Mouse (Mus musculus): ENCODE measurements around the gene Gm17428.
"Not testable (repeated sequence)": the region's sequence is repeated elsewhere in the genome, so short reads cannot be mapped to it uniquely, and the experiment has no call there.

Gene Gm17428

GRCm38 (mm10) chr14:54976633-54977032 is at the start of gene Gm17428:
TSS of gene Gm17428 (plus strand) at chr14:54976933.
- DNase-seq (ENCODE audit: extremely low read depth, low read depth, low spot score), result no peak

GRCm38 (mm10) chr14:54927296-54927695 is 49.4 kb upstream of the Gm17428 start:
- DNase-seq (ENCODE audit: extremely low read depth, low read depth, low spot score), result peak; percentile 81

- DNase-seq (ENCODE audit: extremely low read depth, low read depth, low spot score), result peak; percentile 54
Measured at GRCm38 (mm10) chr14:54929801-54930200, 46.9 kb upstream of the Gm17428 start.

GRCm38 (mm10) chr14:54930431-54930830 is 46.3 kb upstream of the Gm17428 start:
- DNase-seq (ENCODE audit: extremely low read depth, low read depth, low spot score), result peak; percentile 64

- no peak for DNase-seq (ENCODE audit: extremely low read depth, low read depth, low spot score)
Measured at GRCm38 (mm10) chr14:54932645-54933150, 44.0 kb upstream of the Gm17428 start, which contains the start of gene Il25. TSS of gene Il25 (plus strand) at chr14:54932695.

- no peak for DNase-seq (ENCODE audit: extremely low read depth, low read depth, low spot score)
Measured at GRCm38 (mm10) chr14:54935904-54936830, 40.6 kb upstream of the Gm17428 start, which contains the start of gene Cmtm5. TSS of gene Cmtm5 (plus strand) at chr14:54936261.

GRCm38 (mm10) chr14:54936831-54937160 is 39.9 kb upstream of the Gm17428 start:
- DNase-seq (ENCODE audit: extremely low read depth, low read depth, low spot score), result no peak

GRCm38 (mm10) chr14:54937361-54938182 is 39.2 kb upstream of the Gm17428 start:
- DNase-seq (ENCODE audit: extremely low read depth, low read depth, low spot score), result no peak

GRCm38 (mm10) chr14:54938431-54939219 is 38.1 kb upstream of the Gm17428 start:
- DNase-seq (ENCODE audit: extremely low read depth, low read depth, low spot score), result no peak

- DNase-seq (ENCODE audit: extremely low read depth, low read depth, low spot score), result no peak
Measured at GRCm38 (mm10) chr14:54939434-54940175, 37.1 kb upstream of the Gm17428 start.

GRCm38 (mm10) chr14:54940176-54940530 is 36.6 kb upstream of the Gm17428 start:
- no peak for DNase-seq (ENCODE audit: extremely low read depth, low read depth, low spot score)

GRCm38 (mm10) chr14:54941024-54941978 is 35.4 kb upstream of the Gm17428 start:
- DNase-seq (ENCODE audit: extremely low read depth, low read depth, low spot score), result no peak

GRCm38 (mm10) chr14:54942479-54942878 is 34.3 kb upstream of the Gm17428 start:
- DNase-seq (ENCODE audit: extremely low read depth, low read depth, low spot score), result no peak

GRCm38 (mm10) chr14:54943971-54944370 is 32.8 kb upstream of the Gm17428 start:
- DNase-seq (ENCODE audit: extremely low read depth, low read depth, low spot score), result no peak

GRCm38 (mm10) chr14:54944939-54945338 is 31.8 kb upstream of the Gm17428 start:
- DNase-seq (ENCODE audit: extremely low read depth, low read depth, low spot score), result no peak

- no peak for DNase-seq (ENCODE audit: extremely low read depth, low read depth, low spot score)
Measured at GRCm38 (mm10) chr14:54945975-54946704, 30.6 kb upstream of the Gm17428 start.

- not testable (repeated sequence) for DNase-seq (ENCODE audit: extremely low read depth, low read depth, low spot score)
Measured at GRCm38 (mm10) chr14:54947008-54947407, 29.7 kb upstream of the Gm17428 start.

- no peak for DNase-seq (ENCODE audit: extremely low read depth, low read depth, low spot score)
Measured at GRCm38 (mm10) chr14:54948781-54949180, 28.0 kb upstream of the Gm17428 start.
